Mouse (Mus musculus): Measurements from ENCODE around the gene Myo1d.

Gene Myo1d

GRCm38 (mm10) chr11:80614949-80615725 lies 164.7 kb downstream of the Myo1d start:
- no peak for DNase-seq (ENCODE audit: low read depth, low spot score)

DNA sequence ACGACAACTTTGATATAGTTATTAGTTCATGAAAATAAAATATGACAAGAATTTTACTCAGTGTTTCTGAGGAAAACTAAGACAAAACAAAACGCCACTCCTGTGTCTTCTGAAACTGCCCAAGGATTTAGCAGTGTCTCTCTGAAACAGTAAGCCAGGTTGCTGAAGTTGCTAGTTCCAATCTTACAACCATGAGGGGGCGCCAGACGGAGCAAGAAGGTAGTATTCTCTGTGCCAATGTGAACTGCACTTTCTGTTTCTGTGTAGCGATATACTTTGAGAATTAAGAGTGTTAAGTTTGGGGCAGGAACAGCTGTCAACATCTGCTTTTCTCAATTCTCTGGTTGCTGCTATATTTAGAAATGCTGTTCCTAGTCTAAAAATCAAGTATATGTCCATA lies 165.4 kb downstream of the Myo1d start:
- DNase-seq (ENCODE audit: low read depth, low spot score) = peak; percentile 55

- DNase-seq (ENCODE audit: low read depth, low spot score) = peak; percentile 35
These were observed 166.3 kb downstream of the Myo1d start for GRCm38 (mm10) chr11:80613534-80613933.

DNA sequence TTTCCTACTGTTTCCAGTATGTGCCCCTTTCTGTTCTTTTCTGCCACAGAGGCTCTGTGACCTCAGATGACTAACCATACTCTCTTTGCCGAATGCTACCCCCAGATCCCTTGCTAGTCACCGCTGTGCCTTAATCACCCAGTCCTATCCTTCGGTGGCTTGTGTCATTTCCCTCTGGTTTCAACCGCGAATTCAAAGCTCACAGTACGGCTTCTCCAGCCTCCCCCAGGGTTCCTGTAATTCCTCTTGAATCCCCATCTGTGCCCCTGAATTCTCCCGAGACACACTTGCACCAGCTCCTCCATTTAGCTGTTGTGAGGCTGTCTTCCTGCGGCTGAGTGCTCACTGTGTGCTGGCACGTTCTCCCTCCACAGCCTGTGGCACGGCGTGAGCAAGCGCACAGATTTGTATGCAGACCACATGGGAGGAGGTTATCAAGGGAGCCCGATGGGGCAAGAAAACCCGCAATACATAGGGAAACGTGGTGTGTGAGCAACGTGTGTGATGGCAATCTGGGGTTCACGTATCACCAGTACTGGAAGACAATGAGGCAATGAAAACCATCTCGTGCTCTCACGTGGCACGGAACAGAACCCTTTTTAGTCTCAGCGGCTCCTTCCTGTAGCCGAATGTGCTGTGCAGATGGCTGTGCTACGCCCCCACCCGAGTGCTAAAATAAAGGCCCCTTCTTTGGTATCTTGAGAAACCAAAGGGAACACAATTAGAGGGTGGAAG lies 177.0 kb downstream of the Myo1d start:
- DNase-seq (ENCODE audit: low read depth, low spot score) = peak; percentile 35

GRCm38 (mm10) chr11:80602041-80602458 lies 177.8 kb downstream of the Myo1d start:
- peak; percentile 21 for DNase-seq (ENCODE audit: low read depth, low spot score)

- DNase-seq (ENCODE audit: low read depth, low spot score) = no peak
These were observed 178.6 kb downstream of the Myo1d start for GRCm38 (mm10) chr11:80601040-80601864.

DNA sequence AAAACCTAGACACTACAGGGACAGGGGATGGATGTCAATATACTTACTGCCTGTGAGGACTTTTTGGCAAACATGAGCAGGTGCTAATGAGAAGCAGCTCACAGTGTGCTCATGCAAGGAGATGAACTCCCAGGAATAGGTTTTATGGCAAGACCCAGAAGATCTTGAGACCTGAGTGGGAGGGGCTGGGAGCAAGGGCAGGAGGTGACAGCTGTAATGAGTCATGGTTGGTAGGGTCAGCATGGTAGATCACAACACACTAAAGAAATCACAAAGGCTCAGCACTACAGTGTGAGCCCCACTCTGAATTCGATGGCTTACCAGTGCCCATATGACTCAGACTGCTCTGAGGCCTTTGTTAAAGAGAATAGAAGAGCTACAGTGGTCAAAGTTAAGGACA lies 184.3 kb downstream of the Myo1d start:
- DNase-seq (ENCODE audit: low read depth, low spot score) = no peak

- DNase-seq (ENCODE audit: low read depth, low spot score) = no peak
These were observed 190.4 kb downstream of the Myo1d start for GRCm38 (mm10) chr11:80589387-80589786.

DNA sequence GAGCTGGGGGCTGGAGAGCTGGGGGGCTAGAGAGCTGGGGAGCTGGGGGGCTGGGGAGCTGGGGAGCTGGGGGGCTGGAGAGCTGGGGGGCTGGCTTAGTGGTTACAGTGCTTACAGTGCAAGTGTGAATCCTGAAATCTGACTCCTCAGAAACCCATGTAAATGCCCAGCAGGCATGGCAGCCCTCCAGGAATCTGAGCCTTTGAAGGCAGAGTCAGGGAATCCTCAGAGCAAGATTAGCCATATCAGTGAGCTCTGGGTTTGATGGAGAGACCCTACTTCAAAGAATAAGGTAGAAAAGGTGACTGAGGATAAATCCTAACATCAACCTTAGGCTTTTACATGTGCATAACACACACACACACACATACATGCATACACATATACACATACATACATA lies 194.1 kb downstream of the Myo1d start:
- no peak for DNase-seq (ENCODE audit: low read depth, low spot score)

GRCm38 (mm10) chr11:80585211-80585610 lies 194.6 kb downstream of the Myo1d start:
- DNase-seq (ENCODE audit: low read depth, low spot score) = no peak

DNA sequence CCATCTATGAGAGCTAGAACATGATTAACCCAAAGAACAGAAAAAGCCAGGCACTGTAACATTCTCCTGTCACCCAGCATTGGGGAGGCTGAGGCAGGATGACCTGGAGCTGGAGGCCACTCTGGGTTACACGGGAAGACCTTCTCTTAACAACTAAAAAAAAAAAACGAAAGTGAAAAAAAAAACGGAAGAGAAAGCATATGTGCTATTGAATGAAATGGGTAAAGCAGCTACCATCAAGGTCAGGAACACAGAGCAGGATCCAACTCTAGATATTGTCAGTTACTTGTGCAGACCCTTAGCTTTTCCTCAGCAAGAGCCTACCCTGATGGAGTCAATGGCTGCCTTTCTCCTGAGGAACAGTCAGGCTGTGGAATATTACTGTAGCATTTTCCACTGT lies 199.3 kb downstream of the Myo1d start:
- DNase-seq (ENCODE audit: low read depth, low spot score) = no peak

GRCm38 (mm10) chr11:80577747-80578640 lies 201.8 kb downstream of the Myo1d start:
- peak; percentile 31 for DNase-seq (ENCODE audit: low read depth, low spot score)

- DNase-seq (ENCODE audit: low read depth, low spot score) = no peak
These were observed 204.0 kb downstream of the Myo1d start for GRCm38 (mm10) chr11:80575794-80576193.

- DNase-seq (ENCODE audit: low read depth, low spot score) = no peak
These were observed 213.5 kb downstream of the Myo1d start for GRCm38 (mm10) chr11:80566286-80566685.

- DNase-seq (ENCODE audit: low read depth, low spot score) = no peak
These were observed 214.6 kb downstream of the Myo1d start for GRCm38 (mm10) chr11:80564975-80565965.

DNA sequence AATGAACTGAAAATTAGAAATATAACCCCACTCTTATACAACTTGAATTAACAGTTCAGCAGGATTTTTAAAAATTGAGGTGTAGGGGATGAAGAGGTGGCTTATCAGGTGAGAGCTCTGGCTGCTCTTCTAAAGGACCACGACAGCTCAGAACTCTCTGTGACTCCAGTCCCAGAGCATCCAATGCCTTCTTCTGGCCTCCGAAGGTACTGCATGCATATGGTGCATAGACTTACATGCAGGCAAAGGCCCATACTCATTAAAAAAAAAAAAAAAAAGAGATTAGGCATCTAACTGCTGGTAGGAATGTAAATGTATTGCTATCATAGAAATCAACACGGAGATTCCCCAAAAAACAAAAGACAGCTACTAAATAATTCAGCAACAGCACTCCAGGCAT lies 217.3 kb downstream of the Myo1d start:
- peak; percentile 53 for DNase-seq (ENCODE audit: low read depth, low spot score)

GRCm38 (mm10) chr11:80560770-80561169 lies 219.1 kb downstream of the Myo1d start:
- DNase-seq (ENCODE audit: low read depth, low spot score) = no peak

GRCm38 (mm10) chr11:80555416-80555815 lies 224.4 kb downstream of the Myo1d start:
- no peak for DNase-seq (ENCODE audit: low read depth, low spot score)

DNA sequence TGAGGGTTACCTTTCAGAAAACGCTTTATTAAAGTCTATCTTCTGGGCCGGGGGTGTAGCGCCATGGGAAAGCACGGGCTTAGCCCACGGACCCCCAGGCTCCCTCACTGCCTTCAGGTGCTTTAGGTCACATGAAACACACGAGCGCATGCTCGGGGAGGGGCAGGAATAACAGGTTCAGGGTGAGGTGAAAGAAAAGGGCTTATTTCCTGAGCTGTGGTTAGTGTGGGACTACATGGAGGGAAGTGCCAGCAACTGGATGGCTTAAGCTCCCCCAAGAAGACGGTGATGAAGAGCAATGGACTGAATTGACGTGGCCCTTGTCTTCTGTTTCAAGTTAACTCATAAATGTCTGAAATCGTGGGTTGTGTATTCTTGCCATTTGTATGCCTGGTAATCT lies 226.8 kb downstream of the Myo1d start:
- DNase-seq (ENCODE audit: low read depth, low spot score) = no peak

DNA sequence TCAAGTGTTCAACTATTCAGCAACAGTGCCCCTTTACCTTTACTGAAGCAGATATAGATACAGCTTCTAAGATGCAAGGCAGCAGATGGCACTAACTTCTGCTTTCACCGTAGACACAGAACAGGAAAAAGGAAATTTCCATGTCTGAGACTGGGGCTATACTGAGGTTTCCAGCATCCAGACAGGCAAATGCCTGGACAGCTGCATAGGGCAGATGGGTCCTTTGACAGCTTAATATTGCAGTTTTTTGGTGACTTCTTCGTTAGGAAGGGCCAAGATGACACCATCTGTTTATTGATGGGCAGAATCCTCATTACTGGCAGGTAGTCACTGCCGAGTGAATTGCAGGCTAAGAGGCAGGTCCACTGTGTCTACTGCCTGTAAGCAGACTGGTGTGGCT lies 228.2 kb downstream of the Myo1d start:
- no peak for DNase-seq (ENCODE audit: low read depth, low spot score)

Measured in ES-CJ7 (cell line).